Mouse (Mus musculus) gastrocnemius, adult 8-10 months (tissue): ENCODE measurements around the gene 4930503E14Rik. TPM values are rescaled to one million over a fixed set of nuclear protein-coding genes. Genes with fewer than 3 reads are reported as not detected.
"Not testable (repeated sequence)": the region's sequence is repeated elsewhere in the genome, so short reads cannot be mapped to it uniquely, and the experiment has no call there.

Experiments
- DNase-seq, 2 experiments: peaks; one replicate each; pipeline ENCODE4 v3.0.0; 2022; ENCODE audit warnings: low spot score in 2 of 2
- total RNA-seq, 4 experiments: library from RNA; stranded (reverse); gene quantifications; 2 replicates each; pipeline ENCODE4 v1.2.4; 2022

4930503E14Rik gene
- not detected for total RNA-seq

GRCm38 (mm10) chr14:44213154-44213553 is at the start of gene 4930503E14Rik:
Gene 4930503E14Rik, minus strand, starts transcription at chr14:44213254.
- DNase-seq: not testable (repeated sequence)

- no peak for DNase-seq
These were observed 35.0 kb upstream of the 4930503E14Rik start for GRCm38 (mm10) chr14:44248039-44248438.

GRCm38 (mm10) chr14:44197361-44197760 is 15.7 kb downstream of the 4930503E14Rik start, which contains the start of gene Gm8212:
Gene Gm8212, plus strand, starts transcription at chr14:44197661.
- DNase-seq: not testable (repeated sequence)

- DNase-seq: not testable (repeated sequence)
These were observed 89.5 kb downstream of the 4930503E14Rik start, which contains the start of gene Gm3327 for GRCm38 (mm10) chr14:44123551-44123950. Gene Gm3327, plus strand, starts transcription at chr14:44123851.

Other genes starting within 250 kb of the 4930503E14Rik start
- not detected for gene Ang6, start 211.0 kb downstream of the 4930503E14Rik start, total RNA-seq
- 1 to 10 TPM in 2 of 4 experiments, not detected in 2; 1.3 to 1.8 TPM for gene Ear2, start 110.6 kb downstream of the 4930503E14Rik start, total RNA-seq
- gene Gm3327, start 89.4 kb downstream of the 4930503E14Rik start, total RNA-seq: not detected
- gene Gm8212, start 15.6 kb downstream of the 4930503E14Rik start, total RNA-seq: not detected
- gene Gm8220, start 72.3 kb upstream of the 4930503E14Rik start, total RNA-seq: not detected
- not detected for gene Gm5930, start 125.3 kb upstream of the 4930503E14Rik start, total RNA-seq
- not detected for gene Gm8229, start 152.1 kb upstream of the 4930503E14Rik start, total RNA-seq
- gene Gm3371, start 197.4 kb upstream of the 4930503E14Rik start, total RNA-seq: not detected
- gene Gm8232, start 220.4 kb upstream of the 4930503E14Rik start, total RNA-seq: not detected